Mouse (Mus musculus): ENCODE results near the gene Prdm16. TPM values are rescaled to one million over a fixed set of nuclear protein-coding genes. Genes with fewer than 3 reads are reported as not detected.

The Prdm16 gene
- polyA plus RNA-seq, 1 experiment from 2014 or later = 2.1 TPM

GRCm38 (mm10) chr4:154360441-154360840, 276.2 kb downstream of the Prdm16 start:
- H3K4me1 ChIP-seq (ENCODE audit: control insufficient read depth, low read depth, low read length) = no peaks in the 10 kb centered on the region
- ATAC-seq (ENCODE audit: low read depth) = no peak
- H3K9ac ChIP-seq (ENCODE audit: low read depth, low read length) = no peak overlapping the region
- H3K27me3 ChIP-seq (ENCODE audit: control insufficient read depth, insufficient read depth, low read depth, low read length) = no peaks in the 10 kb centered on the region
- no peak overlapping the region for H3K27ac ChIP-seq (ENCODE audit: low read length)
- no peaks in the 10 kb centered on the region for H3K9me3 ChIP-seq (replicated peaks; ENCODE audit: control insufficient read depth, low read length)
- WGBS (ENCODE audit: insufficient replicate concordance) = 60% methylated on average over 6 of the region's 7 CpGs
- H3K4me2 ChIP-seq (ENCODE audit: low read depth, low read length) = no peak overlapping the region
- no peaks in the 10 kb centered on the region for H3K36me3 ChIP-seq (ENCODE audit: control insufficient read depth, insufficient read depth)
- H3K4me3 ChIP-seq (ENCODE audit: low read depth, low read length) = no peak overlapping the region

GRCm38 (mm10) chr4:154359762-154360300, 276.8 kb downstream of the Prdm16 start:
- Histone ChIP-seq H3K4me2 (ENCODE audit: low read depth, low read length) (no peak overlapping the region), H3K27ac (ENCODE audit: low read length) (no peak overlapping the region), H3K4me3 (ENCODE audit: low read depth, low read length) (no peak overlapping the region), H3K9me3 (replicated peaks; ENCODE audit: control insufficient read depth, low read length) (no peaks in the 10 kb centered on the region), H3K36me3 (ENCODE audit: control insufficient read depth, insufficient read depth) (no peaks in the 10 kb centered on the region), H3K27me3 (ENCODE audit: control insufficient read depth, insufficient read depth, low read depth, low read length) (no peaks in the 10 kb centered on the region), H3K4me1 (ENCODE audit: control insufficient read depth, low read depth, low read length) (no peaks in the 10 kb centered on the region), H3K9ac (ENCODE audit: low read depth, low read length) (no peak overlapping the region)
- ATAC-seq (ENCODE audit: low read depth) = no peak
- WGBS (ENCODE audit: insufficient replicate concordance) = 61% methylated on average over 9 of the region's 9 CpGs

GRCm38 (mm10) chr4:154358816-154359215, 277.9 kb downstream of the Prdm16 start:
- no peaks in the 10 kb centered on the region for H3K36me3 ChIP-seq (ENCODE audit: control insufficient read depth, insufficient read depth)
- no peak for ATAC-seq (ENCODE audit: low read depth)
- no peaks in the 10 kb centered on the region for H3K27me3 ChIP-seq (ENCODE audit: control insufficient read depth, insufficient read depth, low read depth, low read length)
- H3K4me2 ChIP-seq (ENCODE audit: low read depth, low read length) = no peak overlapping the region
- H3K27ac ChIP-seq (ENCODE audit: low read length) = no peak overlapping the region
- H3K9me3 ChIP-seq (replicated peaks; ENCODE audit: control insufficient read depth, low read length) = no peaks in the 10 kb centered on the region
- no peak overlapping the region for H3K9ac ChIP-seq (ENCODE audit: low read depth, low read length)
- H3K4me3 ChIP-seq (ENCODE audit: low read depth, low read length) = no peak overlapping the region
- WGBS (ENCODE audit: insufficient replicate concordance) = 50% methylated on average over 11 of the region's 11 CpGs
- H3K4me1 ChIP-seq (ENCODE audit: control insufficient read depth, low read depth, low read length) = no peaks in the 10 kb centered on the region

DNA sequence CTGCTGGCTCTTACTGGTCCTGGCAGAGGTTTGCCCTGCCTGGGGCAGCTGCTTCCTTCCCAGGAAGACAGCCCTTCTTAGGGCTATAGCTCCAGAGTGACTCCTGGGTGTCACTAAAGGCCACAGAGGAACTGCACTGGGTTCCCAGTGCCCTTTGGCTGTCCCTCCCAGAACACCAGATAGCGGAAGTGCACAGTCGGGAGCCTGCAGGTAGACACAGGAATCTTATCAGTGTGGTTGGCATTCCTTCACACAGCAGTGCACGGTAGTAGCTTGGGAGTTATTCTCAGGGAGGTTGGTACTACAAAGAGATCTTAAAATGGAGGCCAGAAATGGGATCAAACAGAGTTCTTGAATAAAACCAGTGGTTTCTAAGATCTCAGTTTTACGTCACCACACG, 278.3 kb downstream of the Prdm16 start:
- Histone ChIP-seq H3K9me3 (replicated peaks; ENCODE audit: control insufficient read depth, low read length) (no peaks in the 10 kb centered on the region), H3K4me3 (ENCODE audit: low read depth, low read length) (no peak overlapping the region), H3K4me2 (ENCODE audit: low read depth, low read length) (no peak overlapping the region), H3K4me1 (ENCODE audit: control insufficient read depth, low read depth, low read length) (no peaks in the 10 kb centered on the region), H3K9ac (ENCODE audit: low read depth, low read length) (no peak overlapping the region), H3K36me3 (ENCODE audit: control insufficient read depth, insufficient read depth) (no peaks in the 10 kb centered on the region), H3K27ac (ENCODE audit: low read length) (no peak overlapping the region), H3K27me3 (ENCODE audit: control insufficient read depth, insufficient read depth, low read depth, low read length) (no peaks in the 10 kb centered on the region)
- ATAC-seq (ENCODE audit: low read depth) = no peak
- 62% methylated on average over 5 of the region's 5 CpGs for WGBS (ENCODE audit: insufficient replicate concordance)

- H3K4me3 ChIP-seq (ENCODE audit: low read depth, low read length) = no peak overlapping the region
- no peak for ATAC-seq (ENCODE audit: low read depth)
- H3K9me3 ChIP-seq (replicated peaks; ENCODE audit: control insufficient read depth, low read length) = no peaks in the 10 kb centered on the region
- no peak overlapping the region for H3K9ac ChIP-seq (ENCODE audit: low read depth, low read length)
- H3K27me3 ChIP-seq (ENCODE audit: control insufficient read depth, insufficient read depth, low read depth, low read length) = no peaks in the 10 kb centered on the region
- no peaks in the 10 kb centered on the region for H3K36me3 ChIP-seq (ENCODE audit: control insufficient read depth, insufficient read depth)
- WGBS (ENCODE audit: insufficient replicate concordance) = 82% methylated on average over 5 of the region's 5 CpGs
- H3K4me2 ChIP-seq (ENCODE audit: low read depth, low read length) = no peak overlapping the region
- H3K27ac ChIP-seq (ENCODE audit: low read length) = no peak overlapping the region
- no peaks in the 10 kb centered on the region for H3K4me1 ChIP-seq (ENCODE audit: control insufficient read depth, low read depth, low read length)
Measured at GRCm38 (mm10) chr4:154355408-154355807, 281.3 kb downstream of the Prdm16 start.

DNA sequence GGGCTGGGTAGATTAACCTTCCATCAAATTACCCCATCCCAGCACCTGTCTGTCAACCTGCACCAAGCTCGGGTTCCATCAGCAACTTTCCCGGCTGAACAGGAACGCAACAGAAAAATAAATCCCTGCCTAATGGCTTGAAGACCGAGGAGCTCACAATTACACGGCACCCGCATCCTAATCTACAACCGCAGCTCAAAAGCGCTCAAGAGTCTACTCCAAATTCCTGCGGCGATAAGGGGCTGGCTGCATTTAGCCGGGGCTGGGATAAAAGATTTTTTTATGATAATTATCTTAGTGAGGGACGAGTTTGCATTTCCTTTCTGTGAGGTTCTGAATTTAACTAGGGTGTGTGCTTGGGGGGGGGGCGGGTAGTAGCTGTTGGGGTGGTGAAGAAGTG, 284.4 kb downstream of the Prdm16 start:
- no peak for ATAC-seq (ENCODE audit: low read depth)
- Histone ChIP-seq H3K27ac (ENCODE audit: low read length) (no peak overlapping the region), H3K27me3 (ENCODE audit: control insufficient read depth, insufficient read depth, low read depth, low read length) (no peaks in the 10 kb centered on the region), H3K9ac (ENCODE audit: low read depth, low read length) (no peak overlapping the region), H3K9me3 (replicated peaks; ENCODE audit: control insufficient read depth, low read length) (no peaks in the 10 kb centered on the region), H3K4me2 (ENCODE audit: low read depth, low read length) (no peak overlapping the region), H3K4me1 (ENCODE audit: control insufficient read depth, low read depth, low read length) (no peaks in the 10 kb centered on the region), H3K4me3 (ENCODE audit: low read depth, low read length) (no peak overlapping the region), H3K36me3 (ENCODE audit: control insufficient read depth, insufficient read depth) (no peaks in the 10 kb centered on the region)
- 59% methylated on average over 13 of the region's 13 CpGs for WGBS (ENCODE audit: insufficient replicate concordance)

DNA sequence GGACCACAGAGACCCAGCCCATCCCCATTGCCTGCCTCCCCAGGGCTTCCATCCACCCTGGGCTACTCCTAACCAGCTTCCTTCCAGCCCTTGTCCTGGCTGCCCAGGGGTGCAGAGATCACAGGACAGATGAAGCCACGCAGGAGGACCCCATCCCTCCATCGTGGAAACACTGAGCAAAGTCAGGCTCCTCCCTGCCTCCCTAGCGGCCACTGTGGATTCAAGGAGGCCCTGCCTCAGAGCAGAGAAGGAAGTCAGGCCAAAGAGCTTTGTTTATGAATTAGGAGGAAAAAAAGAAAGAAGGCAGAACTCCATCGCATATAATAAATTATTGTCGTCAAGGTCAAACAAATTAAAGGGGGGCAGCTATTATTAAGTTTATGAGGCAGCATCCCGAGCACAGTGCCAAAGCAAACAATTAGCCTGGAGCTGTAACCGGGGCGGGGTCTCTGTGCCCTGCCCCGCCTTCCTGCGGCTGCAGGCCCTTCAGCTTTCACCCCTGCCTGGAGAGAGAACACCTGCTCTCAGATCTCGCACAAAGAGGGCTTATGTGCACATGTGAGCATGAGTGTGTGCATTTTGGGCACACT, 288.4 kb downstream of the Prdm16 start:
- WGBS (ENCODE audit: insufficient replicate concordance) = 49% methylated on average over 11 of the region's 11 CpGs

DNA sequence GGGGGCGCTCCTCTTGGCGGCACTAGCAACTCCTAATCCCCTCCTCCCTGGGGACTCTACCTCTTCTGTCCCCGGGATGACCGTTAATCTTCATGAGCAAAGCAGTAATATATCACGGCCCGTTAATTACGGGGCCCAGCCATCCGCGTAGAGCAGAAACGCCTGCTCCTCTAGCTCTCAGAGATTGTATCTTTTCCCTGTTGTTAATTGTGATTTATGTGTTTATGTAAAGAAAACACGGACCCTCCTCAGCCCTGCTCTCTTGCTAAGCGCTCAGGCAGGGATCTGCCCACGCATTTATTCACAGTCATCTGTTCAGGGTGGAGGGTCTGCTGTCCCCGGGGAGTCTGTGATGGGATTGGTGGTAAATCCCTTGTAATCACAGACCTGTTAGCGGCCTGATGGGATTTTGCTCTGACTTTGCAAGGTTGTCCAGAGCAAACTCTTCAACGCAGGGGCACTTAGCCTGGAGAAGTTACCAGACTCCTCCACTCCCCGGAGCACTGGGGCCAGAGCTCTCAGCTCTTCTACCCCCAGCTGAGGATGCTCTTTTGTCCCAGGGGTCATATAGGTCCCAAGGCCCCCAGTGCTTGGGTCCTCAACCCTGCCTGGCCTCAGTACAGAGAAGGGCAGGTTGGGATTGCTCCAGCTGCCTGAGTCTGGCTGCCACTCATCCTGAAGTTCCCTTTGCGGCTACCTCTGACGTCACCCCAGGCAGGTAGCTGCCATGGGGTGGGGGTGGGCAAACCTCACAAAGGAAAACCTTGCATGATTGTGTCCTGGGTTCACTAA, 289.7 kb downstream of the Prdm16 start:
- Histone ChIP-seq H3K4me1 (ENCODE audit: control insufficient read depth, low read depth, low read length) (no peaks in the 10 kb centered on the region), H3K9me3 (replicated peaks; ENCODE audit: control insufficient read depth, low read length) (no peaks in the 10 kb centered on the region), H3K4me2 (ENCODE audit: low read depth, low read length) (no peak overlapping the region), H3K4me3 (ENCODE audit: low read depth, low read length) (no peak overlapping the region), H3K27ac (ENCODE audit: low read length) (no peak overlapping the region), H3K36me3 (ENCODE audit: control insufficient read depth, insufficient read depth) (no peaks in the 10 kb centered on the region), H3K9ac (ENCODE audit: low read depth, low read length) (no peak overlapping the region), H3K27me3 (ENCODE audit: control insufficient read depth, insufficient read depth, low read depth, low read length) (no peaks in the 10 kb centered on the region)
- no peak for ATAC-seq (ENCODE audit: low read depth)
- 58% methylated on average over 19 of the region's 19 CpGs for WGBS (ENCODE audit: insufficient replicate concordance)

More for the DNA sequence above, 288.4 kb downstream of the Prdm16 start:
- no peaks in the 10 kb centered on the region for H3K36me3 ChIP-seq (ENCODE audit: control insufficient read depth, insufficient read depth)
- no peak overlapping the region for H3K4me2 ChIP-seq (ENCODE audit: low read depth, low read length)
- no peak overlapping the region for H3K9ac ChIP-seq (ENCODE audit: low read depth, low read length)
- H3K4me1 ChIP-seq (ENCODE audit: control insufficient read depth, low read depth, low read length) = no peaks in the 10 kb centered on the region
- no peaks in the 10 kb centered on the region for H3K9me3 ChIP-seq (replicated peaks; ENCODE audit: control insufficient read depth, low read length)
- no peak overlapping the region for H3K4me3 ChIP-seq (ENCODE audit: low read depth, low read length)
- no peak overlapping the region for H3K27ac ChIP-seq (ENCODE audit: low read length)
- H3K27me3 ChIP-seq (ENCODE audit: control insufficient read depth, insufficient read depth, low read depth, low read length) = no peaks in the 10 kb centered on the region
- no peak for ATAC-seq (ENCODE audit: low read depth)

DNA sequence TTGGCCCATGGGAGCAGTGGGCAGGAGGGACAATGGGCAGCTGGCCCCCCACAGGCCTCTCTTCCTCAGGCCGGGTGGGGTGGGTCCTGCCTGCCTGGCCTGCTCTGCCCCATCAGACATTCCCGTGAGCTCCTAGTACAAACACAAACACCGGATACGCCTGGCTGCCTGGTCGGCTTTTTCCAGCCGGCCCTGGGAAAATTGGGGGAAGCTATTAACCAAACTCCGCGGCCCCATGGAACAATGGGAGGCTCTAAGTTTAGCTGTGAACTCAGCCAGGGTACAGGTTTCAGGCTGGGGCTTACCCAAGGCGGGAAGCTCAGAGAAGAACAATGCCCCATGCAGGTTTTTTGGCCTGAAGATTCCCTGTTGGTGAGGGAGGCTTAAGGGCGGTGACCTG, 300.0 kb downstream of the Prdm16 start:
- H3K27ac ChIP-seq (ENCODE audit: low read length) = no peak overlapping the region

More for the DNA sequence above, 300.0 kb downstream of the Prdm16 start:
- Histone ChIP-seq H3K36me3 (ENCODE audit: control insufficient read depth, insufficient read depth) (no peaks in the 10 kb centered on the region), H3K4me2 (ENCODE audit: low read depth, low read length) (no peak overlapping the region), H3K4me1 (ENCODE audit: control insufficient read depth, low read depth, low read length) (no peaks in the 10 kb centered on the region), H3K27me3 (ENCODE audit: control insufficient read depth, insufficient read depth, low read depth, low read length) (no peaks in the 10 kb centered on the region), H3K9ac (ENCODE audit: low read depth, low read length) (no peak overlapping the region), H3K9me3 (replicated peaks; ENCODE audit: control insufficient read depth, low read length) (no peaks in the 10 kb centered on the region), H3K4me3 (ENCODE audit: low read depth, low read length) (no peak overlapping the region)
- 49% methylated on average over 10 of the region's 10 CpGs for WGBS (ENCODE audit: insufficient replicate concordance)
- ATAC-seq (ENCODE audit: low read depth) = no peak

Measured in liver, embryonic 16.5 days (tissue).